23 mouse cellular contexts compared by ENCODE assay signal in genomic region chr8:91317567-91318227, GRCm38 (mm10).
"Had no signal": no experiment of that assay in that cellular context is flagged by ENCODE, and none has a peak within 500 bp of the region (broad histone marks: within the 10 kb centered on the region; RNA-seq: fewer than 3 reads in every experiment).

No protein-coding gene starts in this region.

- ATAC-seq: lung, postnatal 0 days; midbrain, embryonic 13.5 days; midbrain, embryonic 15.5 days had no signal

- H3K9me3 ChIP-seq: lung, embryonic 15.5 days; midbrain, embryonic 13.5 days; midbrain, embryonic 15.5 days; neural tube, embryonic 13.5 days; neural tube, embryonic 15.5 days; stomach, embryonic 15.5 days had no signal

- DNase-seq: lung, adult 2 months; lung, postnatal 14 days; lung, postnatal 36 days; retina, postnatal 1 day; right cerebral cortex, adult 18-20 months; right cerebral cortex, postnatal 25 days; right cerebral cortex, postnatal 4 days; spleen, adult 18-20 months; thymus, adult 2 months; thymus, postnatal 25 days; thymus, postnatal 4 days had no signal

- H3K9ac ChIP-seq: liver, embryonic 14.5 days; lung, embryonic 15.5 days; midbrain, embryonic 13.5 days; midbrain, embryonic 15.5 days; neural tube, embryonic 13.5 days; neural tube, embryonic 15.5 days; stomach, embryonic 15.5 days had no signal

- H3K4me2 ChIP-seq: lung, embryonic 15.5 days; midbrain, embryonic 11.5 days; midbrain, embryonic 13.5 days; midbrain, embryonic 15.5 days; neural tube, embryonic 13.5 days; neural tube, embryonic 15.5 days; stomach, embryonic 15.5 days had no signal

- H3K27me3 ChIP-seq: lung, embryonic 15.5 days; midbrain, embryonic 13.5 days; midbrain, embryonic 15.5 days; neural tube, embryonic 13.5 days; neural tube, embryonic 15.5 days; stomach, embryonic 15.5 days had no signal

- H3K27ac ChIP-seq: liver, embryonic 14.5 days; lung, embryonic 15.5 days; macrophage; midbrain, embryonic 13.5 days; midbrain, embryonic 15.5 days; neural tube, embryonic 13.5 days; neural tube, embryonic 15.5 days; stomach, embryonic 15.5 days; stomach, postnatal 0 days had no signal

- H3K36me3 ChIP-seq: lung, embryonic 15.5 days; midbrain, embryonic 13.5 days; midbrain, embryonic 15.5 days; neural tube, embryonic 15.5 days; stomach, embryonic 15.5 days had no signal

- H3K4me3 ChIP-seq: lung, embryonic 15.5 days; midbrain, embryonic 13.5 days; midbrain, embryonic 15.5 days; myocyte; neural tube, embryonic 13.5 days; neural tube, embryonic 15.5 days; stomach, embryonic 15.5 days had no signal
